Mouse (Mus musculus): ENCODE results near the gene Zfp598. TPM values are rescaled to one million over a fixed set of nuclear protein-coding genes. Genes with fewer than 3 reads are reported as not detected.
A peak's percentile ranks its signal among the peaks of the same experiment; 100 is the strongest.
"Not testable (repeated sequence)": the region's sequence is repeated elsewhere in the genome, so short reads cannot be mapped to it uniquely, and the experiment has no call there.

Zfp598 gene
- polyA plus RNA-seq, 1 experiment, result 59.7 TPM

- WGBS, result 53% methylated on average over 3 of the region's 3 CpGs
- Histone ChIP-seq H3K4me1 (ENCODE audit: control insufficient read depth, insufficient read depth, insufficient read length) (peaks cover 4% of the 10 kb centered on the region), H3K27me3 (ENCODE audit: control insufficient read depth, insufficient read depth, low read length) (peaks cover 10% of the 10 kb centered on the region), H3K27ac (ENCODE audit: insufficient read depth, low read length) (no peak overlapping the region), H3K4me3 (ENCODE audit: extremely low read depth, insufficient read depth, insufficient read length) (no peak overlapping the region), H3K36me3 (ENCODE audit: control insufficient read depth, insufficient read depth, low read length) (no peaks in the 10 kb centered on the region)
- TF ChIP-seq CTCF (IDR thresholded peaks at IDR 0.05; ENCODE audit: extremely low read depth, insufficient read depth, insufficient read length, insufficient replicate concordance) (no peak), POLR2A (IDR thresholded peaks at IDR 0.05; ENCODE audit: low read depth, low read length) (no peak)
- no peak for DNase-seq (ENCODE audit: low read depth in 1 of 2, low spot score in 2 of 2)
These were observed 17.7 kb upstream of the Zfp598 start for GRCm38 (mm10) chr17:24651835-24652234.

- no peak overlapping the region for H3K27ac ChIP-seq (ENCODE audit: insufficient read depth, low read length)
- no peak overlapping the region for H3K4me3 ChIP-seq (ENCODE audit: extremely low read depth, insufficient read depth, insufficient read length)
- 10% methylated on average over 19 of the region's 19 CpGs for WGBS
- H3K4me1 ChIP-seq (ENCODE audit: control insufficient read depth, insufficient read depth, insufficient read length), result peaks cover 10% of the 10 kb centered on the region
- H3K36me3 ChIP-seq (ENCODE audit: control insufficient read depth, insufficient read depth, low read length), result no peaks in the 10 kb centered on the region
- TF ChIP-seq POLR2A (IDR thresholded peaks at IDR 0.05; ENCODE audit: low read depth, low read length), result no peak
- peak; percentile 97 for TF ChIP-seq CTCF (IDR thresholded peaks at IDR 0.05; ENCODE audit: extremely low read depth, insufficient read depth, insufficient read length, insufficient replicate concordance)
- peaks cover 18% of the 10 kb centered on the region for H3K27me3 ChIP-seq (ENCODE audit: control insufficient read depth, insufficient read depth, low read length)
- DNase-seq (ENCODE audit: low read depth in 1 of 2, low spot score in 2 of 2), result peak; percentile 32 to 57
These were observed 15.3 kb upstream of the Zfp598 start for GRCm38 (mm10) chr17:24653967-24654710.

- H3K4me3 ChIP-seq (ENCODE audit: extremely low read depth, insufficient read depth, insufficient read length), result no peak overlapping the region
These were observed 14.5 kb upstream of the Zfp598 start for GRCm38 (mm10) chr17:24654969-24655368.

GRCm38 (mm10) chr17:24658017-24658758 is 11.3 kb upstream of the Zfp598 start, which contains the start of gene Npw:
Npw (minus strand) TSS chr17:24658457.
- H3K4me3 ChIP-seq (ENCODE audit: extremely low read depth, insufficient read depth, insufficient read length), result peak within 1 kb of the TSS; percentile 26; the same call in 1 of the 2 replicates
- WGBS, result 6% methylated on average over 47 of the region's 47 CpGs
- DNase-seq (ENCODE audit: low read depth in 1 of 2, low spot score in 2 of 2), result no peak
- no peak for TF ChIP-seq CTCF (IDR thresholded peaks at IDR 0.05; ENCODE audit: extremely low read depth, insufficient read depth, insufficient read length, insufficient replicate concordance)
- TF ChIP-seq POLR2A (IDR thresholded peaks at IDR 0.05; ENCODE audit: low read depth, low read length), result no peak
- H3K27me3 ChIP-seq (ENCODE audit: control insufficient read depth, insufficient read depth, low read length), result peaks cover 10% of the 10 kb centered on the region
- no peaks in the 10 kb centered on the region for H3K36me3 ChIP-seq (ENCODE audit: control insufficient read depth, insufficient read depth, low read length)
- no peak within 1 kb of the TSS for H3K27ac ChIP-seq (ENCODE audit: insufficient read depth, low read length)
- H3K4me1 ChIP-seq (ENCODE audit: control insufficient read depth, insufficient read depth, insufficient read length), result peaks cover 6% of the 10 kb centered on the region; the same call in 1 of the 2 replicates

More at GRCm38 (mm10) chr17:24654969-24655368, 14.5 kb upstream of the Zfp598 start:
- TF ChIP-seq POLR2A (IDR thresholded peaks at IDR 0.05; ENCODE audit: low read depth, low read length) (no peak), CTCF (IDR thresholded peaks at IDR 0.05; ENCODE audit: extremely low read depth, insufficient read depth, insufficient read length, insufficient replicate concordance) (no peak)
- no peak for DNase-seq (ENCODE audit: low read depth in 1 of 2, low spot score in 2 of 2)
- H3K27me3 ChIP-seq (ENCODE audit: control insufficient read depth, insufficient read depth, low read length), result peaks cover 15% of the 10 kb centered on the region
- WGBS, result 81% methylated on average over 4 of the region's 4 CpGs
- no peaks in the 10 kb centered on the region for H3K36me3 ChIP-seq (ENCODE audit: control insufficient read depth, insufficient read depth, low read length)
- H3K4me1 ChIP-seq (ENCODE audit: control insufficient read depth, insufficient read depth, insufficient read length), result peaks cover 6% of the 10 kb centered on the region; the same call in 1 of the 2 replicates
- no peak overlapping the region for H3K27ac ChIP-seq (ENCODE audit: insufficient read depth, low read length)

- peaks cover 10% of the 10 kb centered on the region; the same call in 1 of the 2 replicates for H3K4me1 ChIP-seq (ENCODE audit: control insufficient read depth, insufficient read depth, insufficient read length)
- DNase-seq (ENCODE audit: low read depth in 1 of 2, low spot score in 2 of 2); H3K27me3 ChIP-seq (ENCODE audit: control insufficient read depth, insufficient read depth, low read length); H3K36me3 ChIP-seq (ENCODE audit: control insufficient read depth, insufficient read depth, low read length); H3K4me3 ChIP-seq (ENCODE audit: extremely low read depth, insufficient read depth, insufficient read length); H3K27ac ChIP-seq (ENCODE audit: insufficient read depth, low read length): not testable (repeated sequence)
- 78% methylated on average over 7 of the region's 7 CpGs for WGBS
These were observed 2.5 kb upstream of the Zfp598 start for GRCm38 (mm10) chr17:24667011-24667410.

GRCm38 (mm10) chr17:24667416-24667815 is 2.1 kb upstream of the Zfp598 start:
- Histone ChIP-seq H3K4me3 (ENCODE audit: extremely low read depth, insufficient read depth, insufficient read length) (no peak overlapping the region), H3K27me3 (ENCODE audit: control insufficient read depth, insufficient read depth, low read length) (no peaks in the 10 kb centered on the region), H3K4me1 (ENCODE audit: control insufficient read depth, insufficient read depth, insufficient read length) (peaks cover 12% of the 10 kb centered on the region; the same call in 1 of the 2 replicates), H3K27ac (ENCODE audit: insufficient read depth, low read length) (no peak overlapping the region), H3K36me3 (ENCODE audit: control insufficient read depth, insufficient read depth, low read length) (no peaks in the 10 kb centered on the region)
- WGBS, result 17% methylated on average over 6 of the region's 6 CpGs
- DNase-seq (ENCODE audit: low read depth in 1 of 2, low spot score in 2 of 2), result peak; percentile 52 to 71
- TF ChIP-seq CTCF (IDR thresholded peaks at IDR 0.05; ENCODE audit: extremely low read depth, insufficient read depth, insufficient read length, insufficient replicate concordance), result peak; percentile 41; the same call in 1 of the 2 replicates
- no peak for TF ChIP-seq POLR2A (IDR thresholded peaks at IDR 0.05; ENCODE audit: low read depth, low read length)

GRCm38 (mm10) chr17:24669214-24669544 is 308 bp upstream of the Zfp598 start:
- Histone ChIP-seq H3K4me3 (ENCODE audit: extremely low read depth, insufficient read depth, insufficient read length) (peak overlapping the region; percentile 49), H3K27ac (ENCODE audit: insufficient read depth, low read length) (peak overlapping the region; percentile 46; the same call in 1 of the 2 replicates), H3K4me1 (ENCODE audit: control insufficient read depth, insufficient read depth, insufficient read length) (peaks cover 12% of the 10 kb centered on the region; the same call in 1 of the 2 replicates)
- H3K27me3 ChIP-seq (ENCODE audit: control insufficient read depth, insufficient read depth, low read length); DNase-seq (ENCODE audit: low read depth in 1 of 2, low spot score in 2 of 2); H3K36me3 ChIP-seq (ENCODE audit: control insufficient read depth, insufficient read depth, low read length): not testable (repeated sequence)
- 8% methylated on average over 15 of the region's 15 CpGs for WGBS
